Mouse (Mus musculus): ENCODE measurements around the gene Alkbh3. TPM values are rescaled to one million over a fixed set of nuclear protein-coding genes. Genes with fewer than 3 reads are reported as not detected.

The Alkbh3 gene
- total RNA-seq (2021) (10 to 100 TPM; 51.6 to 53.7 TPM), polyA plus RNA-seq (2012; rRNA removed) (35.9 and 45.8 TPM in 2 replicates)
- long read RNA-seq, transcript Alkbh3-201 (10 exons, 1,228 nt) = major isoform, 8 of 29 reads
- long read RNA-seq, partial matches to known transcripts = 2 of 29 reads
- long read RNA-seq, other reads (novel, unspliced or antisense) = 19 of 29 reads

GRCm38 (mm10) chr2:94010335-94011291 lies at the start of gene Alkbh3:
Alkbh3 (minus strand) TSS chr2:94010807.
- DNase-seq = peak; percentile 95

- DNase-seq = peak; percentile 30
Measured at GRCm38 (mm10) chr2:94059459-94059858, 48.9 kb upstream of the Alkbh3 start.

- DNase-seq = peak; percentile 50
Measured at GRCm38 (mm10) chr2:94054813-94055212, 44.2 kb upstream of the Alkbh3 start.

- peak; percentile 79 for DNase-seq
Measured at GRCm38 (mm10) chr2:94051952-94052351, 41.3 kb upstream of the Alkbh3 start.

- no peak for DNase-seq
Measured at GRCm38 (mm10) chr2:94050901-94051300, 40.3 kb upstream of the Alkbh3 start.

GRCm38 (mm10) chr2:94049471-94050176 lies 39.0 kb upstream of the Alkbh3 start:
- DNase-seq = no peak

GRCm38 (mm10) chr2:94048733-94049470 lies 38.3 kb upstream of the Alkbh3 start:
- no peak for DNase-seq

- DNase-seq = no peak
Measured at GRCm38 (mm10) chr2:94048271-94048670, 37.7 kb upstream of the Alkbh3 start.

GRCm38 (mm10) chr2:94045411-94046090 lies 34.9 kb upstream of the Alkbh3 start:
- peak; percentile 26 for DNase-seq

- DNase-seq = peak; percentile 22
Measured at GRCm38 (mm10) chr2:94044174-94044573, 33.6 kb upstream of the Alkbh3 start.

- no peak for DNase-seq
Measured at GRCm38 (mm10) chr2:94043662-94044061, 33.1 kb upstream of the Alkbh3 start.

- no peak for DNase-seq
Measured at GRCm38 (mm10) chr2:94042461-94042860, 31.9 kb upstream of the Alkbh3 start.

GRCm38 (mm10) chr2:94040391-94041125 lies 30.0 kb upstream of the Alkbh3 start:
- no peak for DNase-seq

GRCm38 (mm10) chr2:94035428-94036331 lies 25.1 kb upstream of the Alkbh3 start:
- DNase-seq = peak; percentile 62

- DNase-seq = no peak
Measured at GRCm38 (mm10) chr2:94030602-94031001, 20.0 kb upstream of the Alkbh3 start.

GRCm38 (mm10) chr2:94024637-94025036 lies 14.0 kb upstream of the Alkbh3 start:
- no peak for DNase-seq

GRCm38 (mm10) chr2:94002331-94002730 lies 8.3 kb downstream of the Alkbh3 start:
- peak; percentile 79 for DNase-seq

GRCm38 (mm10) chr2:94001918-94002317 lies 8.7 kb downstream of the Alkbh3 start:
- no peak for DNase-seq

- peak; percentile 24 for DNase-seq
Measured at GRCm38 (mm10) chr2:94001411-94001810, 9.2 kb downstream of the Alkbh3 start.

All from adrenal gland, adult 2 months (tissue).